Mouse (Mus musculus) neural tube, embryonic 12.5 days (tissue): ENCODE data around the gene Fscn1. TPM values are rescaled to one million over a fixed set of nuclear protein-coding genes. Genes with fewer than 3 reads are reported as not detected.

ENCODE experiments used
- ATAC-seq: fragments of 200-750 bp; cut with Nextera tagmentation; 2 replicates; pipeline ENCODE4 v1.8.0; 2017; ENCODE audit warnings: low read depth, mild to moderate bottlenecking, moderate TSS enrichment, moderate library complexity; ENCODE audit not compliant: low FRiP score
- H3K27ac ChIP-seq: fragments of 300-500 bp; sonication (generic); 2 replicates; pipeline ENCODE4 v1.5.1; 2016
- H3K27me3 ChIP-seq: fragments of 300-500 bp; sonication (generic); replicated peaks from 2 replicates; pipeline ENCODE4 v1.6.1; 2016; ENCODE audit warnings: mild to moderate bottlenecking
- H3K36me3 ChIP-seq: fragments of 300-500 bp; sonication (generic); 2 replicates; pipeline ENCODE4 v1.6.1; 2016; ENCODE audit warnings: mild to moderate bottlenecking
- H3K4me1 ChIP-seq: fragments of 300-500 bp; sonication (generic); 2 replicates; pipeline ENCODE4 v1.6.1; 2016
- H3K4me2 ChIP-seq: fragments of 300-500 bp; sonication (generic); replicated peaks from 2 replicates; pipeline ENCODE4 v1.6.1; 2016; ENCODE audit warnings: mild to moderate bottlenecking
- H3K4me3 ChIP-seq: fragments of 300-500 bp; sonication (generic); 2 replicates; pipeline ENCODE4 v1.5.1; 2016
- H3K9ac ChIP-seq: fragments of 300-500 bp; sonication (generic); 2 replicates; pipeline ENCODE4 v1.6.1; 2016; ENCODE audit warnings: mild to moderate bottlenecking
- H3K9me3 ChIP-seq: fragments of 300-500 bp; sonication (generic); 2 replicates; pipeline ENCODE4 v1.6.1; 2016; ENCODE audit warnings: mild to moderate bottlenecking
- WGBS: fragments of 180-500 bp; shearing (Covaris S2); methylation state at CpG from one replicate; pipeline ENCODE4 v1.1.7; 2016; 5-methylcytosine and 5-hydroxymethylcytosine counted together
- polyA plus RNA-seq: library from polyadenylated mRNA; unstranded; fragments of >200 nt; fragmentation: Nextera tagmentation; extraction: Ambion mirVana; gene quantifications from 2 replicates; pipeline ENCODE4 v1.2.1, GENCODE M21; 2016

The Fscn1 gene
- polyA plus RNA-seq, 1 experiment from 2014 or later, result 746 TPM

- H3K4me3 ChIP-seq, result peak overlapping the region; percentile 96
- H3K27ac ChIP-seq, result peak overlapping the region; percentile 87
- H3K9ac ChIP-seq, result peak overlapping the region; percentile 98
- peaks cover 29% of the 10 kb centered on the region for H3K4me1 ChIP-seq
- H3K9me3 ChIP-seq, result no peaks in the 10 kb centered on the region
- H3K36me3 ChIP-seq, result peaks cover 16% of the 10 kb centered on the region
- H3K4me2 ChIP-seq, result peak overlapping the region; percentile 98
- WGBS, result 2% methylated on average over 11 of the region's 11 CpGs
- H3K27me3 ChIP-seq, result no peaks in the 10 kb centered on the region
- no peak for ATAC-seq
These were observed 2.4 kb downstream of the Fscn1 start for GRCm38 (mm10) chr5:142962444-142962961.

DNA sequence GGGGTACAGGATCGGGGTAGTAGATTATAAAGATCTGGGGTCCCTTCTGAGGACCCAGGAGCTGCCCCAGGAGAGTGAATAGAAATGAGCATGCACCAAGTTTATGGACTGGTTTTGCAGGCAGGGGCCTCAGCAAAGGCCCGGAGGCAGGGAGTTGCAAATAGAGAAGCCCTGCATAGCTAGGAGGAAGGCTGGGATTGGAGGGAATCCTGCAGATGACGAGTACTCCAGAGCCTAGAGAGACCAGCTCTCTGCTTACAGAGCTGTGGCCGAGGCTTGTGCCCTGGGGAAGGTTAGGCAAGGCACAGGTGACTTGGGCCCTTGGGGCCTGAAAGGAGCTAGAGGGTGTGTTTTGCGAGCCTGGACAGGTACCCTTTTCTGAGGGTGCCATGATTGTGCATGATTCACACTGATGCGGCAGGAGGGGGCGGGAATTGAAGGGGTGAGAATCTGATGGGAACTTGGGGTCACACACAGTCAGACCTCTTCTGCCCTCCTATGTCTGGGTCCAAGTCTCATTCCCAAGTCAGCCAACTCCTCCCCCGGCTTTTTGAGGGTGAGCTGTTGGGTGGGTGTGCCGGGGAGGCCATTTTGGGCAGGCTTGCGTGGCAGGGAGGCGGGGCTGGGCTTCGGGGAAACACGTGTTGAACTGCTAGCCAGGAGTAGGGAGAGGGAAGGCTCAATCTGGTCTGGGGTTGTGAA is 3.0 kb downstream of the Fscn1 start:
- Histone ChIP-seq H3K9ac (peak overlapping the region; percentile 98), H3K9me3 (no peaks in the 10 kb centered on the region), H3K27ac (no peak overlapping the region), H3K4me1 (peaks cover 29% of the 10 kb centered on the region), H3K4me2 (peak overlapping the region; percentile 98), H3K36me3 (peaks cover 20% of the 10 kb centered on the region), H3K27me3 (no peaks in the 10 kb centered on the region), H3K4me3 (peak overlapping the region; percentile 96)
- 8% methylated on average over 13 of the region's 13 CpGs for WGBS
- ATAC-seq, result no peak

- Histone ChIP-seq H3K27ac (no peak overlapping the region), H3K9me3 (no peaks in the 10 kb centered on the region), H3K4me3 (peak overlapping the region; percentile 96), H3K36me3 (peaks cover 26% of the 10 kb centered on the region), H3K4me1 (peaks cover 29% of the 10 kb centered on the region), H3K9ac (peak overlapping the region; percentile 98), H3K4me2 (peak overlapping the region; percentile 98), H3K27me3 (no peaks in the 10 kb centered on the region)
- ATAC-seq, result no peak
- WGBS, result 55% methylated on average over 17 of the region's 17 CpGs
These were observed 3.8 kb downstream of the Fscn1 start for GRCm38 (mm10) chr5:142963705-142964494.

GRCm38 (mm10) chr5:142964650-142965049 is 4.5 kb downstream of the Fscn1 start:
- peaks cover 29% of the 10 kb centered on the region for H3K4me1 ChIP-seq
- H3K9me3 ChIP-seq, result peaks cover 4% of the 10 kb centered on the region; the same call in 1 of the 2 replicates
- WGBS, result 61% methylated on average over 6 of the region's 6 CpGs
- peak overlapping the region; percentile 98 for H3K4me2 ChIP-seq
- H3K9ac ChIP-seq, result peak overlapping the region; percentile 98; the same call in 1 of the 2 replicates
- H3K4me3 ChIP-seq, result peak overlapping the region; percentile 96
- H3K27ac ChIP-seq, result no peak overlapping the region
- no peak for ATAC-seq
- peaks cover 34% of the 10 kb centered on the region for H3K36me3 ChIP-seq
- no peaks in the 10 kb centered on the region for H3K27me3 ChIP-seq

DNA sequence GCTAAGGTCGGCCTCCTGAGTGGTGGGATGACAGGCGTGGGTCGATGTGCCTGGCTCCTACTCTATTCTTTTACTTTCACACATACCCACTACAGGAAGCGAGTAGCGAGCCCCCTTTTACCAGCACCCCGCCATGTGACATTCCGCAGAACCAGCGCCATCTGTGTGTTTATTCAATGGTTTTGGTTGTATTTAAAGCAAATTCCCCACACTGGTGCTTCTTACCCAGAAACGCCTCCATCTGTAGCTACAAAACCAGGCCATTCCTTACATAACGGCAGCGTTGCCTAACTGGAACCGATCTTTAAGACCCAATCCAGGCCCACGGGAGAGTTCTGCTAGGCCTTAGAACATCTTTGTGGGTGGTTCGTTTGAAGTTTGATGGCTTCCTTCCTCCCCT is 8.3 kb downstream of the Fscn1 start:
- 92% methylated on average over 14 of the region's 14 CpGs for WGBS

GRCm38 (mm10) chr5:142973971-142974370 is 13.8 kb downstream of the Fscn1 start:
- 42% methylated on average over 3 of the region's 3 CpGs for WGBS
- H3K36me3 ChIP-seq, result peaks cover 52% of the 10 kb centered on the region

More for the DNA sequence above, 8.3 kb downstream of the Fscn1 start:
- Histone ChIP-seq H3K9ac (no peak overlapping the region), H3K4me1 (peaks cover 24% of the 10 kb centered on the region), H3K36me3 (peaks cover 71% of the 10 kb centered on the region), H3K4me2 (no peak overlapping the region), H3K27ac (no peak overlapping the region), H3K27me3 (no peaks in the 10 kb centered on the region), H3K4me3 (no peak overlapping the region), H3K9me3 (peaks cover 4% of the 10 kb centered on the region; the same call in 1 of the 2 replicates)
- ATAC-seq, result no peak

DNA sequence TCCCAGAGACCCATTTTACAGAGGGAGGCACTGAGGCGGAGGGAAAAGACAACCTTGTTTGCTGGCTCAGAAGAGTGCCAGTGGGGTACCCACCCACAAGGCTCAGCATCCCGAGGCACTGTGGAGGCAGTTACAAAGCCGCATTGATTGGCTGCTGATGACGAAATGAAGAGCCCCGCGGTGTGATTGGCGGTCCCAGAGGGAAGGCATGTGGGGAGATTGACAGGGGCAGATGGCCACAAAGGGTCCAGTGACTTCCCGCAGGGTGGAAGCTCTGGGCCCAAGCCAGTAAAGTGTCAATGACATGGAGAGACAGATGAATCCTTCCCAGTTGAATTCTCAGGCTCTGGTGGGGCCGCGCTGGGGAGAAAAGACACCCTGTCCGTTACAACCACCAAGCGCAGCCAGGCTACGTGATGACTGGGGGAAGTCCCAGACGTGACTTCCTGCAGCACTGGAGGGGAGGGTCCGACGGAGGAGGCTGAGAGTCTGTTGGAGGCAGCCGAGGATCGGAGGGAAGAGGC is 14.5 kb downstream of the Fscn1 start:
- Histone ChIP-seq H3K4me2 (peak overlapping the region; percentile 43), H3K27me3 (no peaks in the 10 kb centered on the region), H3K9ac (no peak overlapping the region), H3K4me3 (no peak overlapping the region), H3K4me1 (peaks cover 13% of the 10 kb centered on the region), H3K27ac (peak overlapping the region; percentile 60), H3K9me3 (no peaks in the 10 kb centered on the region; the same call in 1 of the 2 replicates), H3K36me3 (peaks cover 45% of the 10 kb centered on the region)
- WGBS, result 12% methylated on average over 18 of the region's 18 CpGs
- ATAC-seq, result peak; percentile 89

More at GRCm38 (mm10) chr5:142973971-142974370, 13.8 kb downstream of the Fscn1 start:
- H3K27me3 ChIP-seq, result no peaks in the 10 kb centered on the region
- H3K4me2 ChIP-seq, result no peak overlapping the region
- peaks cover 4% of the 10 kb centered on the region; the same call in 1 of the 2 replicates for H3K9me3 ChIP-seq
- no peak overlapping the region for H3K9ac ChIP-seq
- 0 out of 2 replicates have a peak overlapping the region, but pooled peaks have one; percentile 60 for H3K27ac ChIP-seq
- H3K4me1 ChIP-seq, result peaks cover 13% of the 10 kb centered on the region
- H3K4me3 ChIP-seq, result no peak overlapping the region
- no peak; the same call in 1 of the 2 replicates for ATAC-seq

GRCm38 (mm10) chr5:142976516-142976915 is 16.4 kb downstream of the Fscn1 start:
- Histone ChIP-seq H3K9ac (no peak overlapping the region), H3K27ac (no peak overlapping the region), H3K27me3 (no peaks in the 10 kb centered on the region), H3K9me3 (no peaks in the 10 kb centered on the region), H3K36me3 (peaks cover 27% of the 10 kb centered on the region), H3K4me2 (no peak overlapping the region), H3K4me3 (no peak overlapping the region), H3K4me1 (peaks cover 13% of the 10 kb centered on the region)
- 72% methylated on average over 5 of the region's 5 CpGs for WGBS
- no peak for ATAC-seq

DNA sequence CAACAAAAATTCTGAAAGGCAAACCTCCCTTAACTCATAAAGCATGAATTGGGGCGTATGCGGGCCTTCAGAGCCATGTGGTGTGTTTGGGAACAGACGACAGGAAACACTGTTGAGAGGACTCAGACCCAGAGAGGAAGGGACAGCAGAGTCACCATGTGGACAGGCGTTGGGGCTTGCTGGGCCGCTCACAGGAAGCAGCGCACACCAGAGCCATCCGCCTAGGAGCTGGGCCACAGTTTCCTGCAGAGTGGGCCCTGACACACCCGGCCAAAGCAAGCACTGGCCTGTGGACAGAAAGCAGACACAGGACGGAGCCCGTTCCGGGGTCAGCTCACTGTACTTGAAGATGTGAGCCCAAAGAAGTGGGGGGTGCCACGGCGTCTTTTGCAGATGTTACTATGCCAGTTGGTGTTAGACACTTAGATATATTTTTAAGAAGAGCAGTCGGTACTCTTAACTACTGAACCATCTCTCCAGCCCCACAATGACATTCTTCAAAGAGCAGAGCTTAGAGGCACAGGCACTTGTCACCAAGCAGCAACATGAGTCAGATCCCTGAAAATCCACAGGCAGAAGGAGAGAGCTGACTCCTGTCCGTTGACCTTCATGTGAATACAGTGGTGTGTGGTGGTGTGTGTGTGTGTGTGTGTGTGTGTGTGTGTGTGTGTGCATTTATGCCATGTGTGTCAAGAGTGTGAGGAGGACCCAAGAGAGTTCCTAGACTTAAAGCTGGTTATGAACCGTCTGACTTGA is 22.1 kb downstream of the Fscn1 start:
- Histone ChIP-seq H3K4me2 (no peak overlapping the region), H3K36me3 (no peaks in the 10 kb centered on the region), H3K9me3 (no peaks in the 10 kb centered on the region), H3K27me3 (no peaks in the 10 kb centered on the region), H3K9ac (no peak overlapping the region), H3K4me3 (no peak overlapping the region), H3K27ac (no peak overlapping the region), H3K4me1 (no peaks in the 10 kb centered on the region)
- WGBS, result 87% methylated on average over 16 of the region's 16 CpGs
- ATAC-seq, result no peak

GRCm38 (mm10) chr5:142983174-142983573 is 23.0 kb downstream of the Fscn1 start:
- no peaks in the 10 kb centered on the region for H3K27me3 ChIP-seq
- no peak overlapping the region for H3K4me2 ChIP-seq
- H3K9me3 ChIP-seq, result no peaks in the 10 kb centered on the region
- WGBS, result 71% methylated on average over 8 of the region's 8 CpGs
- no peaks in the 10 kb centered on the region for H3K36me3 ChIP-seq
- no peak overlapping the region for H3K4me3 ChIP-seq
- H3K4me1 ChIP-seq, result no peaks in the 10 kb centered on the region
- H3K9ac ChIP-seq, result no peak overlapping the region
- ATAC-seq, result no peak
- H3K27ac ChIP-seq, result no peak overlapping the region

- H3K36me3 ChIP-seq, result no peaks in the 10 kb centered on the region
- H3K9me3 ChIP-seq, result no peaks in the 10 kb centered on the region
- WGBS, result 81% methylated on average over 10 of the region's 10 CpGs
- no peaks in the 10 kb centered on the region for H3K27me3 ChIP-seq
- H3K4me1 ChIP-seq, result no peaks in the 10 kb centered on the region
- no peak overlapping the region for H3K27ac ChIP-seq
- H3K4me3 ChIP-seq, result no peak overlapping the region
- no peak overlapping the region for H3K4me2 ChIP-seq
- no peak for ATAC-seq
- no peak overlapping the region for H3K9ac ChIP-seq
These were observed 24.1 kb downstream of the Fscn1 start for GRCm38 (mm10) chr5:142984271-142984670.
